Mouse (Mus musculus) embryonic stem cell, embryonic (primary cell): ENCODE data around the gene Gm49383.

ENCODE experiments used
- CTCF ChIA-PET, 4 experiments: fragments of 300-600 bp in 2 of 4; fragments of 350-600 bp in 2 of 4; sonication (Branson Sonifier 250); formaldehyde crosslinking; loops; one replicate each; lab custom pipeline; 2022; ENCODE audit warnings: inconsistent platforms in 2 of 4; lab: Charles Lee
- POLR2A ChIA-PET, 4 experiments: fragments of 300-600 bp in 2 of 4; fragments of 350-600 bp in 2 of 4; sonication (Branson Sonifier 250); formaldehyde crosslinking; loops; one replicate each; lab custom pipeline; 2022; ENCODE audit warnings: antibody characterized with exemption in 4 of 4, inconsistent platforms in 1 of 4; lab: Charles Lee

The Gm49383 gene

GRCm38 (mm10) chr12:69196444-69197377 lies at the start of gene Gm49383:
Gene Gm49383 (minus strand): TSS chr12:69197104.
- POLR2A ChIA-PET = interaction anchor here in 3 of 4 experiments (0.6 to 4.8 kb wide), 36 partner anchors 8 to 533 kb away, joined by 3 to 32 read pairs (median 3); partner anchors contain the start of genes Mgat2 (in 3 of the 3), Rps29 (in 3 of the 3), Lrr1 (in 2 of the 3) and Rpl36al (in 2 of the 3)
- CTCF ChIA-PET = interaction anchor here in 1 of 4 experiments (0.6 to 1.5 kb wide), 7 partner anchors 12 to 90 kb away, joined by 3 to 6 read pairs (median 3); partner anchors contain the start of genes Mgat2 and Rpl36al

DNA sequence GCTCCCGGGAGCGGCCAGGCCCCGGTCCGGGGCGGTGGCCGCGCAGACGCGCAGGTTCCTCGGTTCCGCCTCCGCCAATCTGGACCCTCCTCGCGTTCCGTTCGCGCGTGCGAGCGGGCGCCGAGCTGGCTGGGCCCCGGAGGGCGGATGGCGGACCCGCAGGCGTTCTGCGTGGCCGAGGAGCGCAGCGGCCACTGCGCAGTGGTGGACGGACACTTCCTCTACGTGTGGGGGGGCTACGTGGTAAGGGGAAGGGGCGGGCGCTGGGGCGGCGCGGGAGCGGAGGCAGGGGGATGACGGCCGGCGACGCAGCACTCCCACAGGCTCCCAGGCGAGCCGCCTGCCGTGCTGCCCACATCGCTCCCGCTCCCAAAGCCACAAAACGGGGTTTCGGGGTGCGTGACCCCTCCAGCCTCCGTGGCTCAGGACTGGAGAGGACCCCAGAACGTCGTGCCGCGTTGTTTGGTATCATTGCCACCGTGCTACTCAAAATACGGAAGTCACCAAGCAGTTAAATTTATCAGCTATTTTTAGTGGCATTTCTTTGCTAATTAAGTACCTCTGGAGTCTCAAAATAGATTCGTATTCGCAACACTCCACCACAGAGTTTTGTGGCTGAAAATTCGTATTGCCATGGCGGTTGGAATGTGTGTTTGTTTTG lies 45.0 kb upstream of the Gm49383 start:
- POLR2A ChIA-PET = interaction anchor here in 3 of 4 experiments (0.6 to 2.1 kb wide), 9 partner anchors 9 to 87 kb away, joined by 3 to 10 read pairs (median 4); partner anchors contain the start of gene Pole2 (in 1 of the 3)
- CTCF ChIA-PET = interaction anchor here in 2 of 4 experiments (1.8 to 1.9 kb wide), 2 partner anchors 13 kb away, joined by 4 to 6 read pairs; no protein-coding TSS in a partner anchor

- CTCF ChIA-PET = interaction anchor here in 3 of 4 experiments (0.6 to 1.9 kb wide), 3 partner anchors 12 to 13 kb away, joined by 4 to 6 read pairs (median 4); no protein-coding TSS in a partner anchor
- POLR2A ChIA-PET = interaction anchor here in 3 of 4 experiments (0.6 to 2.1 kb wide), 7 partner anchors 10 to 459 kb away, joined by 3 to 10 read pairs (median 3); partner anchors contain the start of gene Pole2 (in 1 of the 3)
Measured at GRCm38 (mm10) chr12:69241405-69241770, 44.5 kb upstream of the Gm49383 start.

GRCm38 (mm10) chr12:69240876-69241275 lies 44.0 kb upstream of the Gm49383 start, which contains the start of gene Klhdc1:
Gene Klhdc1 (plus strand): TSS chr12:69241176.
- POLR2A ChIA-PET = interaction anchor here in 2 of 4 experiments (0.6 to 2.1 kb wide), 3 partner anchors 10 to 460 kb away, joined by 3 to 10 read pairs (median 3); no protein-coding TSS in a partner anchor
- CTCF ChIA-PET = interaction anchor here in 3 of 4 experiments (0.6 to 1.9 kb wide), 3 partner anchors 12 kb away, joined by 4 to 6 read pairs (median 4); no protein-coding TSS in a partner anchor

- POLR2A ChIA-PET = interaction anchor here in 3 of 4 experiments (0.6 to 1.2 kb wide), 4 partner anchors 8 to 32 kb away, joined by 3 to 5 read pairs (median 4); partner anchors contain the start of gene Pole2 (in 1 of the 3)
- CTCF ChIA-PET = interaction anchor here in 1 of 4 experiments (0.6 kb wide), 1 partner anchor 9 kb away, joined by 3 read pairs; no protein-coding TSS in a partner anchor
Measured at GRCm38 (mm10) chr12:69238284-69238683, 41.4 kb upstream of the Gm49383 start.

DNA sequence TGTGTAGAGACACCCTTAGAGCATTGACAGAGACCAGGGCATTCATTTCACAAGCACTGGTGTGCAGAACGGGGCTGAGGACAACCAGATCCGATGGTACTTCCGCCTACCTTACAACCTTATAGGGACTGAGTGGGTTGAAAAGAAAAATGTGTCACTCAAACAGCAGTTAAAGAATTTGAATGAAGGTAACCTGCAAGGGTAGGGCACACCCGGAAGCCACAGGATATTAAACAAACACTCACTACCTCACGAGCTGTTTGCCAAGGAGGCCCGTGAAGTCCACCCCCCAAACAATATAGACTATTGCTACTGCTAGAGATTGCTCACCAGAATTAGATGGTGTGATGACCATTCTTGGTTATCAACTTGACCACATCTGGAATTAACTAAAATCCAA lies 38.9 kb upstream of the Gm49383 start:
- ChIA-PET CTCF (interaction anchor here in 1 of 4 experiments (0.6 kb wide), 1 partner anchor 30 kb away, joined by 4 read pairs; no protein-coding TSS in a partner anchor), POLR2A (no interaction called here)

GRCm38 (mm10) chr12:69229251-69229650 lies 32.3 kb upstream of the Gm49383 start:
- ChIA-PET POLR2A (interaction anchor here (0.6 to 3.3 kb wide), 27 partner anchors 9 to 343 kb away, joined by 3 to 17 read pairs (median 3); partner anchors contain the start of genes Rps29 (in 2 of the 4), Gm49383 (in 1 of the 4), Gm49384 (in 1 of the 4) and Klhdc1 (in 1 of the 4)), CTCF (interaction anchor here (0.5 to 1.9 kb wide), 30 partner anchors 9 to 774 kb away, joined by 3 to 11 read pairs (median 4); partner anchors contain the start of genes Klhdc1 (in 2 of the 4), Gm49383 (in 1 of the 4) and Lrr1 (in 1 of the 4))

GRCm38 (mm10) chr12:69227776-69228466 lies 31.0 kb upstream of the Gm49383 start, which contains the start of gene Pole2:
Gene Pole2 (minus strand): TSS chr12:69228195.
- ChIA-PET POLR2A (interaction anchor here in 3 of 4 experiments (0.5 to 5.8 kb wide), 40 partner anchors 9 to 883 kb away, joined by 3 to 35 read pairs (median 4); partner anchors contain the start of genes Rps29 (in 2 of the 3), Arf6 (in 1 of the 3), Gm9887 (in 1 of the 3) and Lrr1 (in 1 of the 3)), CTCF (interaction anchor here in 3 of 4 experiments (0.6 to 1.5 kb wide), 7 partner anchors 14 to 106 kb away, joined by 3 to 8 read pairs (median 3); no protein-coding TSS in a partner anchor)

GRCm38 (mm10) chr12:69220613-69221277 lies 23.8 kb upstream of the Gm49383 start:
- ChIA-PET CTCF (interaction anchor here in 1 of 4 experiments (0.6 kb wide), 1 partner anchor 109 kb away, joined by 3 read pairs; no protein-coding TSS in a partner anchor), POLR2A (interaction anchor here in 2 of 4 experiments (1.6 kb wide), 3 partner anchors 10 to 52 kb away, joined by 3 to 7 read pairs (median 6); partner anchors contain the start of gene Lrr1 (in 1 of the 2))

- POLR2A ChIA-PET = interaction anchor here in 1 of 4 experiments (4.9 kb wide), 1 partner anchor 9 kb away, joined by 35 read pairs; the partner anchor contains the start of gene Pole2
- CTCF ChIA-PET = no interaction called here
Measured at GRCm38 (mm10) chr12:69216587-69216986, 19.7 kb upstream of the Gm49383 start.

- ChIA-PET POLR2A (interaction anchor here in 2 of 4 experiments (0.6 to 4.9 kb wide), 4 partner anchors 11 to 117 kb away, joined by 3 to 35 read pairs (median 4); partner anchors contain the start of gene Pole2 (in 1 of the 2)), CTCF (interaction anchor here in 2 of 4 experiments (1.3 to 1.8 kb wide), 2 partner anchors 11 to 12 kb away, joined by 3 to 8 read pairs; partner anchors contain the start of gene Gm49384 (in 1 of the 2))
Measured at GRCm38 (mm10) chr12:69215000-69215785, 18.3 kb upstream of the Gm49383 start.

GRCm38 (mm10) chr12:69214393-69214792 lies 17.5 kb upstream of the Gm49383 start:
- CTCF ChIA-PET = interaction anchor here (0.6 to 1.8 kb wide), 8 partner anchors 9 to 480 kb away, joined by 3 to 8 read pairs (median 4); partner anchors contain the start of gene Gm49384 (in 1 of the 4)

DNA sequence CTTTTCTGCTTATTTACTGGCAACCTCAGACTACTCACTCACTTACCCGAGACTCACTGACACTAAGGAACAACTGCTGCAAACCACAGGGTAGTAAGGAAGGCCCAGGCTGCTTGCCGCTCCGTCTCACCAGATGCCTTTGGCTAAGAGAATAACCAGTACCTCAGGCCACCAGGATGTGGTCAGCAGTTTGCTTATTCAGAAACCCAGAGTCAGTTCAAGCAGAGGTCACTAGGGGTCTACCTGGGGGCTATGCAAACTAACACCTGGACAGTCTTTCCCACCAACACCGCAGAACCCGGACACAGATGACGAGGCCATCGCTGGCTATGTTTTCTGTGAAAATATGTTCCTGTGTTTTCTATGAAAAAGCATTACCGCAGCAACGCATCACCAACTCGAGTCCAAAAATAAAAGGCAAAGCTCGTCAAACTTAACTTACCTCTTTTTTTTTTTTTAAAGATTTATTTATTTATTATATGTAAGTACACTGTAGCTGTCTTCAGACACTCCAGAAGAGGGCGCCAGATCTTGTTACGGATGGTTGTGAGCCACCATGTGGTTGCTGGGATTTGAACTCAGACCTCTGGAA lies 16.4 kb upstream of the Gm49383 start:
- POLR2A ChIA-PET = interaction anchor here in 2 of 4 experiments (0.6 to 4.9 kb wide), 5 partner anchors 12 to 29 kb away, joined by 3 to 35 read pairs (median 3); partner anchors contain the start of genes Mgat2 (in 1 of the 2), Pole2 (in 1 of the 2) and Rpl36al (in 1 of the 2)
- CTCF ChIA-PET = interaction anchor here (0.6 to 1.8 kb wide), 11 partner anchors 10 to 481 kb away, joined by 3 to 8 read pairs (median 3); partner anchors contain the start of gene Pole2 (in 1 of the 4)

More at GRCm38 (mm10) chr12:69214393-69214792, 17.5 kb upstream of the Gm49383 start:
- POLR2A ChIA-PET = interaction anchor here in 3 of 4 experiments (0.6 to 4.9 kb wide), 5 partner anchors 11 to 515 kb away, joined by 3 to 35 read pairs (median 3); partner anchors contain the start of gene Pole2 (in 1 of the 3)

DNA sequence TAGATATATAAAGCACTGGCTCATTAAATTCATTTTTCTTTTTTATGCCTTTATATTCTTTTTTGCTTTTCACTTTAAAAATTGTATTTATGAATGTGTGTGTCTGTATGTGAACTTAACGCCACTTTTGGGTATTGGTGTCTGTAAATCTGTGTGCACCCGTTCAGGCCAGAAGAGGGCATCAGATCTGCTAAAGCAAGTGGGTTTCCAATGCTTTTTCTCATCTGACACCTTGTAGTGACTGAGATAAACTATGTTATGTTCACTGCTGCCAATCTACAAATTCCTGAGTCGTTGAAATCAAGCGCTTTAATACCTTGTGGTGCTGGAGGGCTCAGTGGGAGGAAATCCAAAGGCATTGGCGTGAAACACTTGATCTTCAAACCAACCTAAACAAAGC lies 14.2 kb upstream of the Gm49383 start:
- POLR2A ChIA-PET = interaction anchor here in 3 of 4 experiments (0.6 to 2.2 kb wide), 26 partner anchors 9 to 856 kb away, joined by 3 to 15 read pairs (median 5); partner anchors contain the start of genes Rps29 (in 2 of the 3), Dnaaf2 (in 1 of the 3), Gm49383 (in 1 of the 3) and Lrr1 (in 1 of the 3)
- CTCF ChIA-PET = interaction anchor here (0.5 to 2.4 kb wide), 8 partner anchors 14 to 930 kb away, joined by 3 to 7 read pairs (median 4); partner anchors contain the start of gene Gm49383 (in 1 of the 4)
